Mouse (Mus musculus) c-Kit-positive CD71-positive TER-119-positive erythroid progenitor cells, embryonic 14.5 days (primary cell): ENCODE results near the gene Gtf2i.

Experiments used
- DNase-seq: peaks from one replicate; pipeline ENCODE4 v3.0.0-alpha.2; 2013; ENCODE audit warnings: low spot score

Gtf2i gene

DNA sequence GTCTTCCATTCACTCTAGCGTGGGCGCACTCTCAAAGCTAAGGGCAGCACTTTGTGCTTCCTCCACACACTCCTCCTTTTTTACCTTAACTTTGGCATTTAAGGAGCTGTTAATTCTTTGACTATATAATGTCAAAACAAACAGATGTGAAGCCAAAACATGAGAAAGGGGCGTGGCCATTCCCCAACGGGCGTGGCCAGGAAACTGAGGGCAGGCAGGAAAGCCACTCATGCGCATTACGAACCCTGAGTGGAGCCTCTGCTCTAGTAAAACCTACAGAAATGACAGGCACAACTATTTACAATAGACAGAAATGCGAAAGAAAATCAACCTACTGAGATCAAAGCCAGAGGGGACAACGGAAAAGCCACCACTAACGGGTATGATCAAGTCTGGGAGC is 39.0 kb downstream of the Gtf2i start:
- DNase-seq = no peak

DNA sequence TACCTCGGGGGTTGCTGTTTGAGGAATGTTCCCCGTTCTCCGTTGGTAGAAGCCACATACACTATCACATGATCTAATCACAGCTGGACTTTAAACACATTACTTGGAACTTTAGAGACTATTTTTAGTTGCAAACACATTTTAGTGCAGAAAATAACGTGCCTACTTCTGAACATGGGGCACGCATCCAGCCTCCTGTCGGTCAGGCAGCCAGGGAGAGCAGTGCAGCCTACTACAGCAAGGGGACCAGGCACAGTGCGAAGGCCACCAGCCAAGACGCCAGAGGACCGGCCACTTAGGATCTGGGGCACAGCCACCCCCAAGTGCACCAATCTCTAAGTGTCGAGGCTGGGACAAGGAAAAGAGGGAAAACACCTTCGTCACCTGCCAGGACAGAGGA is 39.5 kb downstream of the Gtf2i start:
- no peak for DNase-seq

DNA sequence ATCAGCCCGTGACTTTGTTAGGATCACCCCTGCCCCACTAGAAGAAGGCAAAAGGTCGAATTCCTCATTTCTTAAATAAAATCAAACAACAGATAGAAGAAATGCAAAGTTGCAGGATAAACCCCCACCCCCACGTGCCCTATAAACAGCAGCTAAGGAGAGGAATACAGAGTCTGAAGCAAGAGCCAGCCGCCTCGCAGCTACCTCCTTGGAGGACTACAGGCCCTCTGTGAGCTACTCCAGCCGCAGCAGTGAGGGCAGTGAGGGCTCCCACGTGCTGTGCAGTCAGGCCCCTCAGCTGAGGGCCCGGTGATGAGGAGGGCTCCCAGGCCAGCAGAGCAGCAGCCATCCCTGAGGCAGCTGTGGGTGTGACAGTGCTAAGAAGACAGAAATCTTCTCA is 40.8 kb downstream of the Gtf2i start:
- no peak for DNase-seq

DNA sequence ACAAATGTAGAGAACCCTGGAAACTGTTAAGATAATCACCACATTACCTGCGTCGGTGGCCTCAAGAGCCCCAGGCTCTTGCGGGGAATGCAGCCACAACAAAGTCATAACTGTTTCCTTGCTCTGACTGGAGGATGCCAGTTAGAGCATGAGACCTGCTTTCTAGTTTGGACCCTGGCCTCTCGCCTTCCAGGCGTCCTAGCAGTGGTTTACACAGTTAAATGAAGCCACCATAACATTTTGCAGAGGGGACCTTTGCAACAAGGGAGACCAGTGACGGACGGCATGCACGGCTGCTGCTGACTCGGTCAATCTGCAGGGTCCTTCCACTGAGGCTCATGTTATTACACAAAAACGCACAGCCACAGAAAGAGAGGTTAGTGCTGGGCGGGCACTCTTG is 41.8 kb downstream of the Gtf2i start:
- no peak for DNase-seq

DNA sequence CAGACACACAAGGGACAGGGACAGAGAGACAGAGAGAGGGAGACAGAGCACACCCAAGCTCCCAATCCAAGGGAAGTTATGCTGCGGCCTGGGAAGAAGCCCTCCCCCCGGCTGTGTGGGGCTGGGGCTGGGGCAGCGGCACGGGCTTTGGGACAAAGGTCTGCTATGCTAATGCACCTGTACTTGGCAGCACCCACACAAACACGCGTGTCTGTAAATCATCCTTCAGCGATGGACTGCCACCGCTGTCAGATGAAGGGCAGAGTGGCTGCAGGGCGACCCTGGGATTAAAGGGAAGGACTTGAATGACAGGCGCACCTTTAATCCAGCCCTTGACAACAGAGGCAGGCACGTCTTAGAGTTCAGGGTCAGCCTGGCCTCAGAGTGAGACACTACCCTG is 43.1 kb downstream of the Gtf2i start:
- DNase-seq = no peak

DNA sequence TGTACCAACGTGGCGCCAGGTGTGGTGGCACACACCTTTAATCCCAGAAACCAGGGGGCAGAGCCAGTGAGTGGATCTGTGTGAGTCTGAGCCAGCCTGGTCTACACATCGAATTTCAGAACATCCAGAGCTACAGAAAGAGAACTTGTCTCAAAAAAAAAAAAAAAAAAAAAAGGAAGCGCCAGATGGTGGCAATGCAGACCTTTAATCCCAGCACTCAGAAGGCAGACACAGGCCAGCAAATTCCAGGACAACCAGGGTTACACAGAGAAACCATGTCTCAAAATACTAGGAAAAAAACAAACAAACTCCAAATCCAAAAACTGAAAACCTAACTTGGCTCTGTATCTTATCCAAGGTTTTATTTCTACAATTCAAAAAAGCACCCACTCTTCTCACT is 44.0 kb downstream of the Gtf2i start:
- no peak for DNase-seq

DNA sequence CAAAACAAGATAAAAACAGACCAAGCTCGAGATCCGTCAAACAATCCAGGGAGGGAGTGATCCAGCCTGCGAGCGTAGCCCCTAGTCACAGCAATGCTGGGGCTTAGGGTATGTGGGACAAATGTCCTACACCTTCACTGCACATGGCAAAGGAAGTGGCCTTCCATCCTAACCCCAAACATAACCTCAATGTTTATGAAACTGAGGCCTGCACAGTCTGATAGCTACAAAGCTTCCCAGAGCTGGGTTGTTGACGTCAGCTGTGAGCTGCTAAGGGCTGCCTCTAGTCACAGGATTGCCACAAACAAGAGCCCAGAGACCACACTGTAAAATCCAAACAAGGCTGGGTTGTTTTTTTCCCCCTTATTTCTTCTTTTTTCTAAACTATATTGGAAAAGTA is 44.8 kb downstream of the Gtf2i start:
- no peak for DNase-seq

DNA sequence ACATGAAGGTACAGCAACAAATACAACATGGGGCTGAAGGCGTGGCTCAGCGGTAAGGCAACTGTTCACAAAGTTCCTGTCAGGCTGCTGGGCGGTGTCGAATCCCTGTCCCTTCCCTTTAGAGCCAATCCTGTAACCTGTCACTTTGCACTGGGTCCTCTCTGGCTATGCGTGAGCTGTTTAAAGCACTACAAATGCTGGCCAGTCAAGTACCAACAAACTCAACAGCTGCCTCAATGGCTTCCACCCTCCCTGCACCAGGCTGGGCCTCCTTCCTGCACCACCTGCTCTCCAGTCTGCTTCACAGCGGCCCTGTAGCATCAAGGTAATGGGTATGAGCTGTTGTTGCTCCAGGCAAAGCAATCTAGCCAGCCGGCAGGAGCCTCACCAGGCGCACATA is 45.8 kb downstream of the Gtf2i start:
- DNase-seq = no peak

DNA sequence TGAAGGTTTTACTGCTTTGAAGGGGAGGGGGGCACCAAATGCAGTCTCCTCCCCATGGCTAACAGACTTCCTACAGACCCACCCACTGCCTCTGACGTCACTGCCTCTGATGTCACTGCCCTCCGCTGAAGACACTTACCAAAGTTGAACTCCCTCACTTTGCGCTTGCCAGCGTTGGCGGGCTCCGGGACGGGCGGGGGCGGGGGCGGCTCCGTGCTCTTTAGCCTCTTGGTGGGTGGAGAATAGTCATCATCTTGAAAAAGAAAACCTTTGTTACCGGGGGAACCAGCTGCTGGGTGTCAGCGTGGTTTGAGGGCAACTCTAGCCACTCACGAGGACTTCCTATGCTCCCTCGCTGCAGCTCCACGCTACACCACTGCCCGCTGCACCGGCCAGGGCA is 48.2 kb downstream of the Gtf2i start:
- DNase-seq = no peak

DNA sequence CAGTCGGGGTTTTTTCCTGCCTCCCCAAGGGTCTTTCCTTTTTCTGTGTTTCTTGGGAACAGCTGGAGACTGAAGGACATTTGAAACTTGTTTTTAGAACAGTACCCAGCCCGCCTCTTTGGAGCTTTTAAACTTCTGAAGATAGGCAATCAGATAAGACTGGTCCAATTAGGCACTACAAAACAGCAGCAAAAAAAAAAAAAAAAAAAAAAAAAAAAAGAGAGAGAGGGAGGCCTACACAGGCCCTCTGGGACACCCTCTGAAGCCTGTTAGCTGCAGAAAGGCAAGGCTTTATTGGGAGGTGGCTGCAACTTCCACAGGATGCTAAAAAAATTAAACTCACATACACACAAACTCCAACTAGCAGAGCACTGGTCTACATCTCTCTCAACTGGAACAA is 48.7 kb downstream of the Gtf2i start:
- no peak for DNase-seq

DNA sequence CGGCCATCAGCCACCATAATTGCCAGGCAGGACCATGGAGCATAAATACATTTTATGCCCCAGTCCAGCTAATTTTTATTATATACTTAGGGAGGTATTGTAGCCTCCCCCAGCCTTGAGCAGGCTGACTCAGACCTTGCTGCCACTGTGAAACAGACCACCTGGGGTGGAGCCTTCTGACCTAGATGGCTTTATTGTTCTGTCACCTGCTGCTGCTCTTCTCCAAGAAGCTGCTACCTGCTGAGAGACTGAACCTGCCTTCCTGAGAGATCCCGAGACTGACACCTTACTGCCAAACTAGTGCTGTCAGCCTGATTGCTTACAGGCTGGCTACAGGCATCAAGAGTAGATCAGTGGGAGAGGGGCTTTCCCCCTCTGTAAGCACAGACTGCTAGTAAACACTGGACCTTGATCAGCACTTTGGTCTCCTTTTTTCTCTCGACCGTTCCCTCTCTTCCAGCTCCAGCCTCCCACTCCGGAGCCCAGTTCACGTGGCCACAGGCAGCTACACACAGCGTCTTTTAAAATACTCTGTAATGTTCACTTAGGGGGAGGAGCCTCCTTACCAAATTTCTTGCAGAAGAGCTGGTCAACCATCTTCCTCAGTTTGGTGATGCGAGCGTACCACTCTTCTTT is 54.4 kb downstream of the Gtf2i start:
- no peak for DNase-seq

DNA sequence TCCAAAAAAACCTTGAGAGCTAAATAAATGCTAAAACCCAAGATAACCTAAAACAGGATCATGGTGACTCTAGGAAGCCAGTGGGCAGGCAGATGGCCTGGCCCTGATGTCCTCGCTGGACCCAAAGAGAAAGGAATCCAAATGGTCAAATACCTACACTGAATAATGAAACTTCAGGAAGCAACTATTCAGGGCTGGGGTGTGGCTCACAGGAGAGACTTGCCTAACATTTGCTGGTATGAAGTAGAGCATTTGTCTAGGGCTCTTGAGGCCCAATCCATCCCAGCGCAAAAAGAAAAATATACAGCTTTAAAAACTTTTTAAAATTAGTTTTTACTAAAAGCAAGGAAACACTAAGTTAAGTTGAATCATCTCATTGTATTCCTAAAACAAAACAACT is 55.6 kb downstream of the Gtf2i start:
- DNase-seq = no peak

DNA sequence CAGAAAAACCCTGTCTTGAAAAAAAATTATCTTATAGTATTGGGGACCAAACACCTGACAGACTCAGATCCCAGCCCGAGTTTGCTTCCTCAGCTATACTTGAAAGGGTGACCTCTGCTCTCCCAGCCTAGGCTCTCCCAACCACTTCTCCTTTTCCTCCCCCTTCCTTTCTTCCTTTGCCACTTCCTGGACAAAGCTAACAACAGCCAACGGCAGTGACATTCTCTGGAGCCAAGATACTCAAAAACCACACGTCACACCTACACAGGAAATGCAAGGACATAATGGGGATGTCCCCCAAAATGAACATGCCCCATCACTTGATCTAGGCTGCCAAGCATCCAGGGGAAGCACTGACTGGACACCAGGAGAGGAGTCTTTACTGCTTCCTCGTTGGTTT is 56.2 kb downstream of the Gtf2i start:
- no peak for DNase-seq

DNA sequence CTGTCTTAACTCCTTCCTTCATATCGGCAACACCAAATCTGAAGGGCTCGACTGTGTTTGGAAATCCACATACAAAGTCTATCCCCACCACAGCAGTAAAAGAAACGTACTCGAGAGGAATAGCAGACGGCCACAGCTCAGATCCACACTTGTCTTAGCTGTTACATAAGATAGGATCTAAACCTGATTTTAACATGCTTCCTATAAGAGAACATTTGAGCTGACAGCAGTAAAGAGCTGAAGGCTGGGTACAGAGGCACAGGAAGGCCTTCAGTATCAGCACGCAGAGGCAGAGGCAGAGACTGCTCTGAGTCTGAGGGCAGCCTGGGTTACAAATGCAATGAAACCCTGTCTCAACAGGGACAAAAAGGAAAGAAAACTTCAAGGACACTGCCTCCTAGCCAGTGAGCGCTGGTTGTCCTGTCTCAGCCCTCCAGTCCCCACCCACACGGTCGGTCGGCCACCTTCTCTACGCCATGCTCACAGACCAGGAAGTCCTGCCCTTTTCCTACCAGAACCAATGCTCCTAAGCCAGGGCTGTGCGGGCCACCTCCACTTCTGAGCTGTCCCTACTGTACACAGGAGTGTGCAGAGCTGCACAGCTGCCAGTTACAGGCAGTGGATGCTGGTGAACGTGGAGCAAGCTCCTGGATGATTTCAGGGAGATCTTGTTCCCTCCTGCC is 57.1 kb downstream of the Gtf2i start:
- no peak for DNase-seq

DNA sequence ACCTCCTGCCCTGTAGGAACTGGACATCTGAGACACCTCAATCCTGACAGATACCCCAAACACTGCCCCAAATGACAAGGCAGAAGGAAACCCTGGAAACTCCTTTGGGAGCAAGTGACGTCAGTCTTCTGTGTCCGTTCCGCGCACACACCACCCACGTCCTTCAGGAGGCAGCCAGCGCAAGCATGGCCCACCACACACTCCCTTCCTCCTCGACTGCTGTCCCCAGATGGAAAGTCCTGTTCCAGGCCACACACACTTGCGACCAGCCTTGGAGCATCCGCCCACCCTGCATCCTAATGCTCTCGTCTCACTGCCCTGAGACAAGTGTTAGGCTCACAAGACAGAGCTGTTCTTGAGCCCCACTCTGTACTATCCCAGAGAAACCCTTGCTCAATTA is 59.3 kb downstream of the Gtf2i start:
- DNase-seq = no peak

DNA sequence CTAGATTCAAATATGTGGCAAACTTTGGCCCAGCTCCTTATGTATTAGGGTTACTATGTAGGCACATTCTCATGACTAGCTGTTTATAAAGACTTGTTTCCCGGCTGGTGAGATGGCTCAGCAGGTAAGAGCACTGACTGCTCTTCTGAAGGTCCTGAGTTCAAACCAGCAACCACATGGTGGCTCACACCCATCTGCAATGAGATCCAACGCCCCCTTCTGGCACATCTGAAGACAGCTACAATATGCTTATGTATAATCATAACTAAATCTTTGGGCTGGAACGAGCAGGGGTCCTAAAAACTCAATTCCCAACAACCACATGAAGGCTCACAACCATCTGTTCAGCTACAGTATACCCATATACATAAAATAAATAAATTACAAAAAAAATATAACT is 60.8 kb downstream of the Gtf2i start:
- no peak for DNase-seq

DNA sequence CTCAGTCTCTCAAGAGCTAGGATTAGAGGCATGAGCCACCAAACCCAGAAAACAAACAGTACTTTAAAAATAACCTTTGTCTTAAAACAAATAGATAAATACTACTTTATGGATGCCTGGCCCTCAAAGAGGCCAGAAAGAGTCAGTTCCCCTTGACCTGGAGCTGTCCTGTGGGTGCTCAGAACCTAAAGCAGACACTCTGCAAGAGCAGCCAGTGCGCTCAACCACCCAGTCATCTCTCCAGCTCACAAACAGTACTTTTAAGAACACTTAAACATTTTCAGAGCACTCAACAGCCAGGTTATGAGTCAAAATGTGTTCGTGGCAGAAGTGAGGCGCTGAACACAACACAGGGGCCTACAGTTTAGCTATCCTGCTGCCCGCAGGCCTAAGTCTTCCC is 63.5 kb downstream of the Gtf2i start:
- DNase-seq = no peak

DNA sequence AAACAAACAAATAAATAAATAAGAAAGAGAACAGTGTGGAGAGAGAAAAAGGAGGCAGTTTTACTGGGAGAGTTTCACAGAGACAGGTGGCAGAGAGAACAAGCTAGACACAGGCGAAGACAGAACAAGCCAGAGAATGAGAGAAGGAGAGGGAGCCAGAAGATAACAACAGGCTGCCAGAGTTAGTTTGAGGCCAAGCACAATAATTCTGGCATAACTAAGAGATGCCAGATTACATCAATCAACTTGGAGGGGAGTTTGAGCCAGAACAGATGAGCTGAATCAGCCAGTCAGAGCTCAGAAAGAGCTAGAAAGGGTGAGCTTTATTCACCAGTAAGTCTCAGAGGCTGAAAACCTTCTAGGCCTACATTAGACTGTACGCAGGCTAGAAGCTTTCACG is 64.0 kb downstream of the Gtf2i start:
- DNase-seq = no peak

DNA sequence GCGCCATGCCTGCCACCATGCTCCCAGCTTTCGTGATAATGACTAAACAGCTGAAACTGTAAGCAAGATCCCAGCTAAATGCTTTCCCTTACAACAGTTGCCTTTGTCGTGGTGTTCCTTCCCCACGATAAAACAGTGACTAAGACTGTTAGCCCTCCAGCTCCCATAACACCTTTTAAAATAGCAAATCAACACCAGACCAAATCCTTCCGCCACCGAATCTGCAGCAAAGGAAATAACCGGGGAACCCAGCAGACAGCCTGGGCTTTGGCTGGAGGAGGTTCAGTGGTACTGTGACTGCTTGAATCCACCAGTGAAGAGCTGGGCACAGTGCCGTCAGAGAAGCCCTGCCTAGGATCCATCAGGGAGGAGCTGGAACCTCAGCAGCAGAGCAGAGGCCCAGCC is 65.3 kb downstream of the Gtf2i start:
- DNase-seq = no peak

DNA sequence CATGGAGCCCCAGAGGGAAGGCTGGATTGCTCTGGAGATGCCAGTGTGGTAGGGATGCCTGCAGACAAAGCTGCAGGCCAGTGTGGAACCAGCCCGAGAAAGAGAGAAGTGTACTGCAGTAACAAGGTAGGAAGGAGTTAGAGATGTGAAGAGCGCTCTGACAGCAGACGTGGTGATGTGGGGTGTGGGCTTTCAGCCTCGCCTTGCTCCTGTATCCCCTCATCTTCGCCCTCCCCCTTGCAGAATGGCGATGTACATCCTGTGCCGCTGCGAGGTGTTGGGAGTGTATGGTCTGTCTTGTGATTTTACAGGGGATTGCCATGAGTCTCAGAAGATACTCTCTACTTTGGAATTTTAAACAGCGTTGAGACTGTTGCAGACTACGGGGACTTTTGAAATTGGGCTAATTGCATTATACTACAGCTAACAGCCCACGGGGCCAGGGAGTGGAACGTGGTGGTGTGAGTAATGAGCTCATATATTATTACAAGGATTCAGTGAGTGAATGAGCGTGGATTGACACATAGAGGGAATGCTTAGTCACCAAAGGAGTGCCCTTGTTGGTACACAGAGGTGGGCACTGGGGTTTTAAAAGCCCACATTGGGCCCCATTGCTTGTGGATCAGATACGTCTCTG is 65.8 kb downstream of the Gtf2i start:
- DNase-seq = no peak

DNA sequence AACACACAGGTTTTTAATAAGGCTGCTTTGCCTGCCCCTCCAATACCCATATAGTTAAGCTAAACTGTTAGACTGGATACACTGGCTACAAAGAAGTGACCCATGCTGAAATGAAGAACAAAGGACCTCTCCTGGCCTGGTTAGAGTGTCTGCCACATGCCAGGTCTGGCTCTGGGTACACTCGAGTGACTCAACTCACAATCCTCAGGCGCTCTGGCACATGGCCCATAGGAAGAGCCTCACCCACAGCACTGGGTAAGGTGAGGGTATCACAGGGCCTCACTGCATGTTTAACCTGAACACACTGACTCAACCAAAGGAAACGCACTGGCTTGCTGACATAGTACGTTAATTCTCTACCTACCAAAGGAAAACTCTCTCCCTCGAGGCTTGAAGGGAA is 68.4 kb downstream of the Gtf2i start:
- no peak for DNase-seq

DNA sequence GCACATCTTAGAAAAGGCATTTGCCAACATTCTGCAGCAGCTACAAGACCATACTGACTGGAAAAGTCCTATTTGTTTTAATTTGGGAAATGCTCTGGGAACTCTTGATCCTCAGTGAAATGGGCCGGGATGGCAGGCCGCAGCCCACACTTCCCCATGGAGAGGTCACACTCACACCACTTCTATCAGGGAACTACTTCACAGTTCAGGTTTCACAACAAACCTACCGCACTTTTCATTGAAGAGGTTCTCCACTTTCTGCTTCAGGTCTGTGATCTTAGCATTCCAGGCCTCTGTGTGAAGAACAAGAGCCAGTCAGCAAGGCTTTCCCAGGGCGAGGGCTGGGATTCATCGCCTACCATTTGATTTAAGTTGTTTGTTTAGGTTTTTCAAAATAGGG is 69.7 kb downstream of the Gtf2i start:
- DNase-seq = no peak

DNA sequence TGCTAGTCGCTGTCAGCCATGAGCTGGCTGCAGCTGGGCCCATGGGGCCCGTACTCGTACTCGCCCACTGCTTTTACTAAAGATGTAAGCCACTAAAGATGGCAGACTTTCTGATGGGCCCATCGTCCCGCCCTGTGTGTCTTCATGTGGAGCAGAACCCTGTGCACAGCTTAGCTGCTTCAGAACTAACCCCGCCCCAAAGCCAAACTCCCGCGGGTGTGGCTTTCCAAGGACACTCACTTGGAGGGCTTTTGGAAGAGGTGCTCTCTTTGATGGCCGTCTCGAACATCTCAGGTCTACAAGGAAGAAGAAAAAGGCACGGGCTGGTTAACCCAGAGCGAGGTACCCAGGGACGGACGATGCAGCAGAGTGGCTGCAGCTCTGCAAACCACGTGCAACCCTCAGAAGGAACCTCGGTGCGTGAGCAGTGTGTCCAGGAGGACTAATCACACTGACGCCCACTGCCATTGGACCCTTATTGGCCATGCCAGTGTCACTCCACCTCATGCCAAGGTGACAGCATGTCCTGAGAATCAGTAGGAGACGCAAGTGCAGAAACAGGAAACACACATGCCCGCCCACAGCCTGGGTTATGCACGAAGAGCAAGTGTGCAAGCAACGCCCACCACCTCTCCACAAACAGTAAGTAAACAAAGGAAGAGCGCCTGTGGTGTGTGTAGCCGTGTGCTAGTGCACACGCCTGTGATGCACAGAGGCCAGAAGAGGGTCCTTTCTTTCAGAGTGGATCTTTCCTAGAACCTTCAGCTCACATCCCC is 70.7 kb downstream of the Gtf2i start:
- DNase-seq = no peak
